Mouse (Mus musculus) stomach, embryonic 15.5 days (tissue): ENCODE results near the gene Rnf128. TPM values are rescaled to one million over a fixed set of nuclear protein-coding genes. Genes with fewer than 3 reads are reported as not detected.
A peak's percentile ranks its signal among the peaks of the same experiment; 100 is the strongest.

Experiments
- ATAC-seq: fragments of 200-750 bp; cut with Nextera tagmentation; 2 replicates; pipeline ENCODE4 v1.8.0; 2017; ENCODE audit warnings: low read depth, moderate number of reproducible peaks, moderate TSS enrichment; ENCODE audit not compliant: insufficient read depth, low FRiP score
- H3K27ac ChIP-seq: fragments of 300-500 bp; sonication (generic); 2 replicates; pipeline ENCODE4 v1.5.1; 2015; ENCODE audit warnings: mild to moderate bottlenecking, inconsistent platforms
- H3K27me3 ChIP-seq: fragments of 300-500 bp; sonication (generic); replicated peaks from 2 replicates; pipeline ENCODE4 v1.6.1; 2015; ENCODE audit warnings: inconsistent platforms
- H3K36me3 ChIP-seq: fragments of 300-500 bp; sonication (generic); 2 replicates; pipeline ENCODE4 v1.6.1; 2015; ENCODE audit warnings: inconsistent platforms
- H3K4me1 ChIP-seq: fragments of 300-500 bp; sonication (generic); 2 replicates; pipeline ENCODE4 v1.6.1; 2015; ENCODE audit warnings: inconsistent platforms
- H3K4me2 ChIP-seq: fragments of 300-500 bp; sonication (generic); 2 replicates; pipeline ENCODE4 v1.6.1; 2015; ENCODE audit warnings: mild to moderate bottlenecking, inconsistent platforms
- H3K4me3 ChIP-seq: fragments of 300-500 bp; sonication (generic); replicated peaks from 2 replicates; pipeline ENCODE4 v1.5.1; 2015; ENCODE audit warnings: inconsistent platforms
- H3K9ac ChIP-seq: fragments of 300-500 bp; sonication (generic); 2 replicates; pipeline ENCODE4 v1.6.1; 2015; ENCODE audit warnings: inconsistent platforms
- H3K9me3 ChIP-seq: fragments of 300-500 bp; sonication (generic); 2 replicates; pipeline ENCODE4 v1.6.1; 2016; ENCODE audit warnings: inconsistent platforms
- WGBS: fragments of 180-500 bp; shearing (Covaris S2); methylation state at CpG from one replicate; pipeline ENCODE4 v1.1.7; 2015; 5-methylcytosine and 5-hydroxymethylcytosine counted together
- polyA plus RNA-seq: library from polyadenylated mRNA; unstranded; fragments of >200 nt; fragmentation: Nextera tagmentation; extraction: Ambion mirVana; gene quantifications from 2 replicates; pipeline ENCODE4 v1.2.1, GENCODE M21; 2015

The Rnf128 gene
- polyA plus RNA-seq, 1 experiment from 2014 or later: 51.2 TPM

- H3K9me3 ChIP-seq: no peaks in the 10 kb centered on the region
- H3K4me3 ChIP-seq: no peak overlapping the region
- H3K4me2 ChIP-seq: no peak overlapping the region
- no peak for ATAC-seq
- H3K9ac ChIP-seq: no peak overlapping the region
- no peaks in the 10 kb centered on the region for H3K4me1 ChIP-seq
- no peaks in the 10 kb centered on the region for H3K27me3 ChIP-seq
- H3K27ac ChIP-seq: no peak overlapping the region
- H3K36me3 ChIP-seq: no peaks in the 10 kb centered on the region
Measured at GRCm38 (mm10) chrX:139640418-139640817, 77.3 kb downstream of the Rnf128 start.

GRCm38 (mm10) chrX:139652226-139652625 is 89.1 kb downstream of the Rnf128 start:
- no peak overlapping the region for H3K9ac ChIP-seq
- no peaks in the 10 kb centered on the region for H3K4me1 ChIP-seq
- H3K4me3 ChIP-seq: no peak overlapping the region
- H3K4me2 ChIP-seq: no peak overlapping the region
- 57% methylated on average over 5 of the region's 5 CpGs for WGBS
- peak; percentile 39; the same call in 1 of the 2 replicates for ATAC-seq
- H3K36me3 ChIP-seq: no peaks in the 10 kb centered on the region
- H3K27me3 ChIP-seq: no peaks in the 10 kb centered on the region
- no peaks in the 10 kb centered on the region for H3K9me3 ChIP-seq
- no peak overlapping the region for H3K27ac ChIP-seq

- Histone ChIP-seq H3K27ac (no peak overlapping the region), H3K4me1 (no peaks in the 10 kb centered on the region), H3K27me3 (no peaks in the 10 kb centered on the region), H3K36me3 (no peaks in the 10 kb centered on the region), H3K4me3 (no peak overlapping the region), H3K9ac (no peak overlapping the region), H3K4me2 (no peak overlapping the region), H3K9me3 (no peaks in the 10 kb centered on the region)
- 79% methylated on average over 3 of the region's 3 CpGs for WGBS
- ATAC-seq: peak; percentile 56; the same call in 1 of the 2 replicates
Measured at GRCm38 (mm10) chrX:139653292-139653691, 90.2 kb downstream of the Rnf128 start.

GRCm38 (mm10) chrX:139654350-139655063 is 91.4 kb downstream of the Rnf128 start:
- H3K4me3 ChIP-seq: no peak overlapping the region
- H3K27me3 ChIP-seq: no peaks in the 10 kb centered on the region
- 71% methylated on average over 5 of the region's 5 CpGs for WGBS
- H3K9me3 ChIP-seq: no peaks in the 10 kb centered on the region
- H3K4me2 ChIP-seq: no peak overlapping the region
- H3K27ac ChIP-seq: no peak overlapping the region
- no peak overlapping the region for H3K9ac ChIP-seq
- no peak for ATAC-seq
- no peaks in the 10 kb centered on the region for H3K4me1 ChIP-seq
- no peaks in the 10 kb centered on the region for H3K36me3 ChIP-seq

GRCm38 (mm10) chrX:139662111-139662510 is 99.0 kb downstream of the Rnf128 start:
- Histone ChIP-seq H3K4me1 (no peaks in the 10 kb centered on the region), H3K9ac (no peak overlapping the region), H3K27me3 (no peaks in the 10 kb centered on the region), H3K9me3 (no peaks in the 10 kb centered on the region), H3K4me3 (no peak overlapping the region), H3K4me2 (no peak overlapping the region), H3K36me3 (no peaks in the 10 kb centered on the region), H3K27ac (no peak overlapping the region)
- ATAC-seq: no peak
- 40% methylated on average over 1 of the region's 1 CpGs for WGBS

GRCm38 (mm10) chrX:139665829-139666228 is 102.7 kb downstream of the Rnf128 start:
- no peaks in the 10 kb centered on the region for H3K36me3 ChIP-seq
- H3K4me3 ChIP-seq: no peak overlapping the region
- no peaks in the 10 kb centered on the region for H3K4me1 ChIP-seq
- H3K4me2 ChIP-seq: no peak overlapping the region
- H3K9me3 ChIP-seq: no peaks in the 10 kb centered on the region
- no peak for ATAC-seq
- H3K27me3 ChIP-seq: no peaks in the 10 kb centered on the region
- H3K27ac ChIP-seq: no peak overlapping the region
- H3K9ac ChIP-seq: no peak overlapping the region
- 72% methylated on average over 2 of the region's 2 CpGs for WGBS

GRCm38 (mm10) chrX:139684410-139684774 is 121.3 kb downstream of the Rnf128 start:
- H3K4me1 ChIP-seq: no peaks in the 10 kb centered on the region
- peak overlapping the region; percentile 55 for H3K4me3 ChIP-seq
- H3K4me2 ChIP-seq: peak overlapping the region; percentile 47
- peak overlapping the region; percentile 61; the same call in 1 of the 2 replicates for H3K27ac ChIP-seq
- 17% methylated on average over 8 of the region's 8 CpGs for WGBS
- H3K36me3 ChIP-seq: no peaks in the 10 kb centered on the region
- H3K9me3 ChIP-seq: no peaks in the 10 kb centered on the region
- no peaks in the 10 kb centered on the region for H3K27me3 ChIP-seq
- H3K9ac ChIP-seq: no peak overlapping the region
- peak; percentile 42 for ATAC-seq

- peak within 1 kb of the TSS; percentile 55 for H3K4me3 ChIP-seq
- H3K9ac ChIP-seq: no peak within 1 kb of the TSS
- H3K27ac ChIP-seq: peak within 1 kb of the TSS; percentile 61; the same call in 1 of the 2 replicates
- no peaks in the 10 kb centered on the region for H3K9me3 ChIP-seq
- 14% methylated on average over 43 of the region's 43 CpGs for WGBS
- H3K4me1 ChIP-seq: no peaks in the 10 kb centered on the region
- peak; percentile 99 for ATAC-seq
- H3K4me2 ChIP-seq: peak within 1 kb of the TSS; percentile 47
- no peaks in the 10 kb centered on the region for H3K36me3 ChIP-seq
- H3K27me3 ChIP-seq: no peaks in the 10 kb centered on the region
Measured at GRCm38 (mm10) chrX:139684775-139685695, 121.9 kb downstream of the Rnf128 start, which contains the start of gene Tbc1d8b. Gene Tbc1d8b, plus strand, starts transcription at chrX:139684996.

- WGBS: 95% methylated on average over 8 of the region's 8 CpGs
- no peaks in the 10 kb centered on the region for H3K36me3 ChIP-seq
Measured at GRCm38 (mm10) chrX:139714381-139714780, 151.3 kb downstream of the Rnf128 start, which contains the start of gene Gm15013. Gene Gm15013, minus strand, starts transcription at chrX:139714481.

GRCm38 (mm10) chrX:139722350-139722749 is 159.2 kb downstream of the Rnf128 start:
- 90% methylated on average over 2 of the region's 2 CpGs for WGBS

More at GRCm38 (mm10) chrX:139714381-139714780, 151.3 kb downstream of the Rnf128 start, which contains the start of gene Gm15013:
- H3K9ac ChIP-seq: no peak within 1 kb of the TSS
- no peaks in the 10 kb centered on the region for H3K27me3 ChIP-seq
- no peak within 1 kb of the TSS for H3K4me2 ChIP-seq
- ATAC-seq: no peak
- no peaks in the 10 kb centered on the region for H3K9me3 ChIP-seq
- no peak within 1 kb of the TSS for H3K27ac ChIP-seq
- no peak within 1 kb of the TSS for H3K4me3 ChIP-seq
- H3K4me1 ChIP-seq: no peaks in the 10 kb centered on the region

More at GRCm38 (mm10) chrX:139722350-139722749, 159.2 kb downstream of the Rnf128 start:
- no peaks in the 10 kb centered on the region for H3K36me3 ChIP-seq
- H3K4me1 ChIP-seq: no peaks in the 10 kb centered on the region
- no peak for ATAC-seq
- no peaks in the 10 kb centered on the region for H3K27me3 ChIP-seq
- no peak overlapping the region for H3K4me3 ChIP-seq
- no peak overlapping the region for H3K27ac ChIP-seq
- H3K9me3 ChIP-seq: no peaks in the 10 kb centered on the region
- H3K4me2 ChIP-seq: no peak overlapping the region
- no peak overlapping the region for H3K9ac ChIP-seq
